Mouse (Mus musculus) kidney, embryonic 14.5 days (tissue): ENCODE measurements at regions not wholly inside any gene's neighbourhood (a gene's known extent, or its start where the extent isn't known, plus 50 kb on each side); places are given as distances from the start of the nearest gene placed in this dataset.

ENCODE experiments used
- ATAC-seq: fragments of 200-750 bp; cut with Nextera tagmentation; 2 replicates; pipeline ENCODE4 v1.8.0; 2017; ENCODE audit warnings: moderate number of reproducible peaks, mild to moderate bottlenecking, moderate TSS enrichment, moderate library complexity; ENCODE audit not compliant: low FRiP score, low TSS enrichment
- H3K27ac ChIP-seq: fragments of 300-500 bp; sonication (generic); 2 replicates; pipeline ENCODE4 v1.5.1; 2014; ENCODE audit warnings: low read depth, mild to moderate bottlenecking, low read length, moderate library complexity, mixed read lengths
- H3K27me3 ChIP-seq: fragments of 300-500 bp; sonication (generic); 2 replicates; pipeline ENCODE4 v1.6.1; 2014; ENCODE audit warnings: mild to moderate bottlenecking, low read length; ENCODE audit not compliant: control insufficient read depth, insufficient read depth
- H3K36me3 ChIP-seq: fragments of 300-500 bp; sonication (generic); 2 replicates; pipeline ENCODE4 v1.6.1; 2014; ENCODE audit warnings: low read length, mixed read lengths; ENCODE audit not compliant: control insufficient read depth, insufficient read depth
- H3K4me1 ChIP-seq: fragments of 300-500 bp; sonication (generic); 2 replicates; pipeline ENCODE4 v1.6.1; 2014; ENCODE audit warnings: low read length, mixed read lengths; ENCODE audit not compliant: control insufficient read depth, insufficient read depth
- H3K4me2 ChIP-seq: fragments of 300-500 bp; sonication (generic); replicated peaks from 2 replicates; pipeline ENCODE4 v1.6.1; 2014; ENCODE audit warnings: low read depth, mild to moderate bottlenecking, low read length
- H3K4me3 ChIP-seq: fragments of 300-500 bp; sonication (generic); 2 replicates; pipeline ENCODE4 v1.5.1; 2014; ENCODE audit warnings: mild to moderate bottlenecking, low read length
- H3K9ac ChIP-seq: fragments of 300-500 bp; sonication (generic); 2 replicates; pipeline ENCODE4 v1.6.1; 2014; ENCODE audit warnings: low read depth, mild to moderate bottlenecking, low read length, moderate library complexity
- H3K9me3 ChIP-seq: fragments of 300-500 bp; sonication (generic); 2 replicates; pipeline ENCODE4 v1.6.1; 2016; ENCODE audit warnings: low read length; ENCODE audit not compliant: control insufficient read depth
- WGBS: fragments of 180-500 bp; shearing (Covaris S2); extraction: QIAGEN DNeasy Blood & Tissue Kit; methylation state at CpG from one replicate; pipeline ENCODE4 v1.1.7; 2014; 5-methylcytosine and 5-hydroxymethylcytosine counted together

DNA sequence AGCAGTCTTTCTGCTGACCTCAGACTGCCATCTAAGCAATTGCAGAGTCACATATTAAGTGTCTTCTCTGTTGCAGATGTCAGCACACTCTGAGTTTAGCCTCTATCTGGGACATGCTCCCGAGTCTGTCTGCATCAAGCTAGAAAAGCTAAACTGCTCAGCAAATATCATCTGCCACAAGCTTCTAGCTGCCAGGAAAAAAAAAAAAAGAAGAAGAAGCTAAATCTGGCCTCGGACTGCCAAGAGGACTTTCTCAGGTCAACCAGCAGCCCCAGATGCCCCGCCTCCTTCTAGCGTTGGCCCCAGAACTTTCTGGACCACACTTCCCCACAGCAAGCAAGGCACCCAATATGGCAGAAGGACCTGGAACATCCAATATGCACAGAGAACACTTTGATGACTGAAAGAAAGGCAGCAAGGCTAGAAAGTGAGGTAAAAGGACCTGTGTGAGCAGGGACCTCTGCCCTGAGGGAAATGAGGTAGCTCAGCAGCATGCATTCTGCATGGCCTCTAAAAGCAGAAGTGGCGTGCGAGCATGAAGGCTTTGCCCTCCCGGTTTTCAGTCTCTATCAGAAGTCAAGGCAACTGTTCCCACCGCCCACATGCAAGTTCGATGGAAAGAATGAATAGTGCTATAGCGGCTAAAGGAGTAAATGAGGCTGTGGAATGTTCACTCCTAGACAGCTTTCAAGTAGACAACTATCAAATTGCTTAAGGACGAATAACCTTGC lies 305.8 kb upstream of the Clint1 start:
- H3K27ac ChIP-seq: no peak overlapping the region
- H3K9me3 ChIP-seq: no peaks in the 10 kb centered on the region
- H3K9ac ChIP-seq: no peak overlapping the region
- H3K27me3 ChIP-seq: no peaks in the 10 kb centered on the region
- no peaks in the 10 kb centered on the region for H3K4me1 ChIP-seq
- H3K4me2 ChIP-seq: no peak overlapping the region
- no peak for ATAC-seq
- H3K36me3 ChIP-seq: no peaks in the 10 kb centered on the region
- WGBS: 77% methylated on average over 11 of the region's 11 CpGs
- H3K4me3 ChIP-seq: no peak overlapping the region

GRCm38 (mm10) chr11:45546861-45547260 lies 305.0 kb upstream of the Clint1 start:
- no peak for ATAC-seq
- 63% methylated on average over 2 of the region's 2 CpGs for WGBS
- no peaks in the 10 kb centered on the region for H3K9me3 ChIP-seq
- no peaks in the 10 kb centered on the region for H3K36me3 ChIP-seq
- H3K4me1 ChIP-seq: no peaks in the 10 kb centered on the region
- no peak overlapping the region for H3K4me3 ChIP-seq
- H3K27ac ChIP-seq: no peak overlapping the region
- no peak overlapping the region for H3K9ac ChIP-seq
- H3K4me2 ChIP-seq: no peak overlapping the region
- no peaks in the 10 kb centered on the region for H3K27me3 ChIP-seq

DNA sequence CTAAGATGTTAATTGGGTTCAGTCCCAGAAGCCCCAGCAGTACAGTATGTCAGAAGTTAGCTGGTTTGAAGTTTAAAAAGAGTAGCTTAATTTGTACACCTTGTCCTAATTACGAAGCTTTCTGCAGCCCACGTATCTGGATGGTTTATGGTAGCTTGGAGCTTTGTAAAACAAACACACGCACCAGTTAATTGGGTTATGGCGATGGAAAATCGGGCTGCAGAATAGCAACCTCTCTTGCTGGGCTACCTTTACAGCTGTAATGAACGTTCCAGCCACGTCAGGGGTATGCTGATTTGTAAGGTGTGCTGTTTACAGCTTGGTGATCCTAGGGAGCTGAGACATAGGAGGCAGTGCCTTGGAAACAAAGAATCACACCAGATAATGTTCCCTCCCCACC lies 301.5 kb upstream of the Clint1 start:
- H3K4me1 ChIP-seq: no peaks in the 10 kb centered on the region
- H3K4me3 ChIP-seq: no peak overlapping the region
- ATAC-seq: no peak
- no peak overlapping the region for H3K27ac ChIP-seq
- H3K4me2 ChIP-seq: no peak overlapping the region
- no peaks in the 10 kb centered on the region for H3K36me3 ChIP-seq
- WGBS: 14% methylated on average over 7 of the region's 7 CpGs
- H3K9me3 ChIP-seq: no peaks in the 10 kb centered on the region
- H3K27me3 ChIP-seq: no peaks in the 10 kb centered on the region
- H3K9ac ChIP-seq: no peak overlapping the region

DNA sequence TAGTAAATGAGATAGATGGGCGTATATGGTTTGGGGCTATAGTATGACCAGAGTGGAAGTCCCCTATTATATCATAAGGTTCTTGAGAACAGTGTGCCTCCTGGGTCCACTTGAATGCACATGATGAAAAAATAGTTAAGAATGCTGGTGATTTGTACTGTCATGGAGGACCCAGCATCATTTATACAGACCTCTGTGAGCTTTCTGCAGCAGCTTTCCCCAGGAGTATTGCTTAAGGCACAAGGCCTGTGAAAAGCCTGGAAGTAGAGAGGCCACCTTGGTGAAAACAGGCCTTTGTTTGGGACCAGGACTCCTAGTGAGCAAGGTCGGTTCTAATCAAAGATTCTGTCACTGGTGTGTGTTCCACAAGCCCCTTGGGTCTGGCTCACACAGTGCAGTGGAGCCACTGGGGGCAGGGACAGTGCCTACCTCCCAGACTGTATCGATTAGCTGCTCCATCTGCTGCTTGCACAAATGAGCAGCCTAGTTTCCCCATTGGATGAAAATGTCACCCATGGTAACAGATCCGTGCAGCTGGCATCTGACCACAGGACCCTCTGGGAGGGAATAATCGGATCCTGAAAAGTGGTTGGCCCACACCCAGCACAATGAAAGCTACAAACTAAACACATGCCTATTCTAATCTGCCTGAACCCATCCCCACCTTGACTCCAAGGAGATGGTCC lies 274.2 kb upstream of the Clint1 start:
- no peak for ATAC-seq
- no peaks in the 10 kb centered on the region for H3K27me3 ChIP-seq
- no peaks in the 10 kb centered on the region for H3K36me3 ChIP-seq
- WGBS: 66% methylated on average over 5 of the region's 5 CpGs
- no peak overlapping the region for H3K4me2 ChIP-seq
- H3K27ac ChIP-seq: no peak overlapping the region
- H3K9me3 ChIP-seq: no peaks in the 10 kb centered on the region
- no peaks in the 10 kb centered on the region for H3K4me1 ChIP-seq
- H3K9ac ChIP-seq: no peak overlapping the region
- no peak overlapping the region for H3K4me3 ChIP-seq

DNA sequence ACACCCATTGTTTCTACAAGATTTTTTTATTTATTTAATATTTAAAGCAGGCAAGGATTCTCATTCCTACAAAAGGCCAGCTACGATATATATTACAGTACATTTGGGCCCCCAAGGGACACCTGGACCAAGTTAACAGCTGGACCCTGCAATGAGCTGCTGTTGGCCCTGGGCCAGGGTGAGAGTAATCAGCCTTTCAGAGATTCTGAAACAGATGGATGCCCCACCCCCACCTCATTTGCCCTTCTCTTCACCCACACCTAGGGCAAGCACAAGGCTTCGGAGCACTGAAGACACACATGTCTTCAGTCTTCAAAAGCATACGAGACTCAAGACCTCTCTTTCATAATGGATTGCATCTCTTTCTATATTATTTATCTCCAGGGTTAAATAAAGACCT lies 259.5 kb upstream of the Clint1 start:
- H3K36me3 ChIP-seq: no peaks in the 10 kb centered on the region
- no peak overlapping the region for H3K4me2 ChIP-seq
- WGBS: 76% methylated on average over 3 of the region's 3 CpGs
- no peak overlapping the region for H3K27ac ChIP-seq
- no peak overlapping the region for H3K4me3 ChIP-seq
- no peak overlapping the region for H3K9ac ChIP-seq
- H3K9me3 ChIP-seq: no peaks in the 10 kb centered on the region
- ATAC-seq: no peak
- no peaks in the 10 kb centered on the region for H3K27me3 ChIP-seq
- H3K4me1 ChIP-seq: no peaks in the 10 kb centered on the region

DNA sequence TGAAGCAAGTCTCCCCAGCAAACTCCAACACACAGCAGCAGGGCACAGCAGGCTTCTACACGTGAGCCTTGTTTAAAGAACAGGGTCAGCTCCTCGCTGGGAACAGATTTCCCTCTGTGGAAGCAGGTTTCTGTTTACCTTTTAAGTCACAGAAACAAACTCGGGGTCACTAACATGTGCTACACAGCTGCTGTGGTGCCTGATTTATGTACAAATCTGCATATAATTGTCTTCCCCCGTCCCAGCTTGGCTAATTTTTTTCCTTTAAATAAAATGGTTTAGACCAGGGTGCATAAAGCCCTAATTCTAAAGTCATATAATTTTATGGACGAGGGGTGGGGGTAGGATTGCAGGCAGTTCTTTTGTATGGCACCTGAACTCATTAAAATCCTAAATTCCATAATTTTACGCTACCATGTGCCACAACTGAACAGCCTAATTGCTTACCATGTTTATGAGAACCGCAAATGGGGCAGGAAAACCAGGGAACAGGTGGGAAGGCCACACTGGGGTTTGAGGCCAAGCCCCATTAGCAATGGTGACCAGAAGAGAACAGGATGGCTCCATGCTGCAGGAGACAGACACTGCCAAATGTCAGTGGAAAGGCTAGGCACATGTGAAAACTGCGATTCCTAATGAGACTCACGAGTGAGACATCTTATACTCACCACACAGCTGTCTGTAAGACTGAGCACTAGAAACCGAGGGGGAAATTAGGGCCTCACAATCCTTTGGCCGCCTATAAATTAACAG lies 258.8 kb upstream of the Clint1 start:
- Histone ChIP-seq H3K4me2 (no peak overlapping the region), H3K4me3 (no peak overlapping the region), H3K9me3 (no peaks in the 10 kb centered on the region), H3K36me3 (no peaks in the 10 kb centered on the region), H3K9ac (no peak overlapping the region), H3K27ac (no peak overlapping the region), H3K4me1 (no peaks in the 10 kb centered on the region), H3K27me3 (no peaks in the 10 kb centered on the region)
- 54% methylated on average over 11 of the region's 11 CpGs for WGBS
- no peak for ATAC-seq

- Histone ChIP-seq H3K4me3 (no peak overlapping the region), H3K27ac (no peak overlapping the region), H3K4me2 (no peak overlapping the region), H3K36me3 (no peaks in the 10 kb centered on the region), H3K9ac (no peak overlapping the region), H3K27me3 (no peaks in the 10 kb centered on the region), H3K4me1 (no peaks in the 10 kb centered on the region), H3K9me3 (no peaks in the 10 kb centered on the region)
- ATAC-seq: no peak
- WGBS: 57% methylated on average over 6 of the region's 6 CpGs
Observed at GRCm38 (mm10) chr11:45595372-45595771, 256.5 kb upstream of the Clint1 start.

DNA sequence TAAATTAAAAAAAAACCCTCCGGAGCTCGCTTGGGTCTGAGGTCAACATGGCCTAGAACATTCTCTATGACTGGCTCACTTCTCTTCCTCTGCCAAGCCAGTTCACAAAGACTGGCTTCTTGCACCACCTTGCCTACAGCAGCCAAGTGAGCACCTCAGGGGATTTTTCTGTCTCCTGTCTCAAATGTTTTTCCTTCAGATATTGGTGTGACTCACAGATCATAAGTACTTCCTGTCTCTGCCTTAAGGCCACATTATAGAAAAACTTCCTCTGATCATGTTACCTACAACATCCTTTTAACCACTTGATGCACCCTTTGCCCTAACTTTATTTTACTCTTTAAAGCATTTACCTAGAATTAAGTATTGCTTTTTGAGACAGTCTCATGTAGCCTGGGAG lies 230.0 kb upstream of the Clint1 start:
- H3K27ac ChIP-seq: no peak overlapping the region
- H3K4me3 ChIP-seq: no peak overlapping the region
- no peaks in the 10 kb centered on the region for H3K36me3 ChIP-seq
- no peak overlapping the region for H3K4me2 ChIP-seq
- H3K27me3 ChIP-seq: no peaks in the 10 kb centered on the region
- 92% methylated on average over 2 of the region's 2 CpGs for WGBS
- H3K9me3 ChIP-seq: no peaks in the 10 kb centered on the region
- H3K4me1 ChIP-seq: no peaks in the 10 kb centered on the region
- no peak overlapping the region for H3K9ac ChIP-seq
- no peak for ATAC-seq

DNA sequence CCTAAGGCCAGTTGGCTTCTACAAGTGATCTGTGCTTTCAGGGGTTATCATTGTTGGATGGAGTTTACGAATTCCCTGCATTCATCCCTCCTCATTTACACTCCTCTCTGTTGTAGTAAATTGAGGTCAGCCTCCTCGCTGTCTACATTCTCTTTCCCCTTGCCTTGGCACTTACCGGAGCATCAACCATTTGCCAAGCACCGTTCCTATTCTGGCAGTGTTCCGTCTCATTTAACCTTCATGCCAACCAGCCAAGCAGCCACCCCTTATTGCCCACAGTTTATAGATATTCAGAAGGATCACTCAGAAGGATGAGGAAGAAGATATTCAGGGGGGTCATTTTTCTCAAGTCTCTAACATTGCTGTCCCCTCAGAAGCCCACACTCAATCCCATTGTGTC lies 229.2 kb upstream of the Clint1 start:
- H3K4me3 ChIP-seq: no peak overlapping the region
- no peak overlapping the region for H3K4me2 ChIP-seq
- H3K36me3 ChIP-seq: no peaks in the 10 kb centered on the region
- no peaks in the 10 kb centered on the region for H3K27me3 ChIP-seq
- no peaks in the 10 kb centered on the region for H3K4me1 ChIP-seq
- no peak overlapping the region for H3K9ac ChIP-seq
- no peak for ATAC-seq
- 86% methylated on average over 5 of the region's 5 CpGs for WGBS
- H3K27ac ChIP-seq: no peak overlapping the region
- H3K9me3 ChIP-seq: no peaks in the 10 kb centered on the region
